Mouse (Mus musculus) retina, postnatal 7 days (tissue): ENCODE measurements around the gene Thumpd3.

ENCODE experiments used
- DNase-seq: peaks from one replicate; pipeline ENCODE4 v3.0.0-alpha.2; 2012; ENCODE audit warnings: low read depth, low spot score

Thumpd3 gene

GRCm38 (mm10) chr6:113046041-113046975 is at the start of gene Thumpd3:
Thumpd3 (plus strand) TSS chr6:113046225.
- peak; percentile 95 for DNase-seq

GRCm38 (mm10) chr6:112999199-112999598 is 46.8 kb upstream of the Thumpd3 start:
- DNase-seq, result no peak

- peak; percentile 86 for DNase-seq
Observed at GRCm38 (mm10) chr6:113000666-113001287, 45.2 kb upstream of the Thumpd3 start.

GRCm38 (mm10) chr6:113001719-113002118 is 44.3 kb upstream of the Thumpd3 start:
- no peak for DNase-seq

- no peak for DNase-seq
Observed at GRCm38 (mm10) chr6:113003313-113004111, 42.5 kb upstream of the Thumpd3 start.

GRCm38 (mm10) chr6:113006833-113007232 is 39.2 kb upstream of the Thumpd3 start:
- DNase-seq, result no peak

- no peak for DNase-seq
Observed at GRCm38 (mm10) chr6:113011886-113012285, 34.1 kb upstream of the Thumpd3 start.

- peak; percentile 20 for DNase-seq
Observed at GRCm38 (mm10) chr6:113012495-113012941, 33.5 kb upstream of the Thumpd3 start.

- DNase-seq, result no peak
Observed at GRCm38 (mm10) chr6:113013550-113013949, 32.5 kb upstream of the Thumpd3 start.

- DNase-seq, result no peak
Observed at GRCm38 (mm10) chr6:113017500-113018047, 28.5 kb upstream of the Thumpd3 start.

GRCm38 (mm10) chr6:113018139-113018538 is 27.9 kb upstream of the Thumpd3 start:
- no peak for DNase-seq

GRCm38 (mm10) chr6:113024866-113025265 is 21.2 kb upstream of the Thumpd3 start:
- DNase-seq, result no peak

- DNase-seq, result no peak
Observed at GRCm38 (mm10) chr6:113025774-113026173, 20.3 kb upstream of the Thumpd3 start.

GRCm38 (mm10) chr6:113027446-113027845 is 18.6 kb upstream of the Thumpd3 start:
- no peak for DNase-seq

GRCm38 (mm10) chr6:113029006-113029405 is 17.0 kb upstream of the Thumpd3 start:
- no peak for DNase-seq

GRCm38 (mm10) chr6:113030553-113030952 is 15.5 kb upstream of the Thumpd3 start:
- no peak for DNase-seq

- DNase-seq, result no peak
Observed at GRCm38 (mm10) chr6:113030970-113031660, 14.9 kb upstream of the Thumpd3 start.

GRCm38 (mm10) chr6:113032121-113032520 is 13.9 kb upstream of the Thumpd3 start:
- no peak for DNase-seq

- DNase-seq, result no peak
Observed at GRCm38 (mm10) chr6:113033185-113033584, 12.8 kb upstream of the Thumpd3 start.

- DNase-seq, result no peak
Observed at GRCm38 (mm10) chr6:113034466-113034865, 11.6 kb upstream of the Thumpd3 start.
